Comparison of ENCODE assay signal across 7 mouse cellular contexts in the genomic region with DNA sequence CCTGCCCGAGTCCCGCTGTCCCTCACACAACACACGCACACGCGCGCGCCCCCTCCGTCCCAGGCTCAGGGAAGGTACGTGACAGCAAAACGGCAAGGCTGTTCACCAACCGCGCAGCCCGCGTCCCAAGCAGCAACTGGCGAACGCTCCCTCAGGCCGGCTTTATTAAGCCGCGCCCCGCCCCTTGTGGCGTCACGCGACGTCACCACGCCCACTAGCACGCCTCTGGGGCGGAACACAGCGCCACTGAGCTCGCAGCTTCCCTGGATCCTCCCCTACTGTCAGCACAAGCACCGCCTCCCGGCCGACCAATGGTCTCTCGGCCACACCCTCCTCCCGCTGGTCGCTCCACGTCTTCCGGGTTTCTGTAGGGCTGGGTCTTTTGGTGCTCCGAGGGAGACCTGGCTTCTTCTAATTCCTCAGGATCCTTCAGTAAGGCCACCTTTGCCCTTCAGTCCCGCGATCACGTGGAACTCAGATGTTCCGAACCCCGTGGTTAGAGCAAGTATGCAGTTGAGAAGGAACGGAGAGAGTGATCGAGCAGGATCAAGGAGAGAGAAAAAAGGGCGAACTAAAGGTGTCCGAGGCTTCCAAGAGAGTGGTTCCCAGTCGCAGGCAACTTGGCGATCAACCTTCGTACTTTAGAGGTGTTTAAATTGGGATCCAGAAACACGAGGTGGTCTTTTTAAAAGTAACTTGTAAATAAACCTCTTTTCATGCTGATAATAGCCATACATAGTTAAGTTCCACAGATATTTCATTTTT. TPM values are rescaled to one million over a fixed set of nuclear protein-coding genes. Genes with fewer than 3 reads are reported as not detected.
DNase-seq lines count a peak whose midpoint lies in the region; ATAC-seq lines count a peak whose summit lies in the region.

Gene Nabp1 (minus strand): TSS at position 164 of the 765 bp plus-strand sequence.

- under 1% methylated on average over 51 of the region's 51 CpGs for WGBS in intestine, embryonic 16.5 days
- under 1% methylated on average over 51 of the region's 51 CpGs for WGBS in midbrain, embryonic 11.5 days

- H3K27me3 ChIP-seq in intestine, embryonic 16.5 days (replicated peaks; ENCODE audit: control insufficient read depth, insufficient read depth, low read length) = no peaks in the 10 kb centered on the region
- no peaks in the 10 kb centered on the region for H3K27me3 ChIP-seq in midbrain, embryonic 11.5 days (ENCODE audit: control insufficient read depth, insufficient read depth, low read length)

- intact Hi-C loops in left cerebral cortex, postnatal 36 days (cut with DNase I) = loop anchor here (10.0 kb wide), 1 partner anchor 514 kb away; no protein-coding TSS in a partner anchor

- peak within 1 kb of the TSS; percentile 83 for H3K9ac ChIP-seq in intestine, embryonic 16.5 days (ENCODE audit: low read depth, low read length)
- peak within 1 kb of the TSS; percentile 74 for H3K9ac ChIP-seq in midbrain, embryonic 11.5 days (ENCODE audit: low read length)

- peak within 1 kb of the TSS; percentile 93 for H3K4me2 ChIP-seq in intestine, embryonic 16.5 days (ENCODE audit: low read depth, low read length)
- peak within 1 kb of the TSS; percentile 84 for H3K4me2 ChIP-seq in midbrain, embryonic 11.5 days

- peak; percentile 99 for DNase-seq in adrenal gland, adult 8-10 months
- DNase-seq in embryo, embryonic 9.5 days (ENCODE audit: extremely low spot score) = peak; percentile 99
- DNase-seq in gastrocnemius, postnatal 4 days (ENCODE audit: low spot score in 2 of 2) = peak; percentile 95 to 97
- DNase-seq in left cerebral cortex, postnatal 36 days (ENCODE audit: low spot score in 2 of 2) = peak; percentile 99
- peak; percentile 100 for DNase-seq in midbrain, embryonic 11.5 days (ENCODE audit: low spot score, missing footprints)
- peak; percentile 99 for DNase-seq in skeletal muscle tissue, adult 2 months (ENCODE audit: low read depth, low spot score)

- H3K27ac ChIP-seq in intestine, embryonic 16.5 days (ENCODE audit: low read length) = peak within 1 kb of the TSS; percentile 84
- no peak within 1 kb of the TSS for H3K27ac ChIP-seq in midbrain, embryonic 11.5 days (ENCODE audit: low read depth, low read length)

- H3K4me1 ChIP-seq in intestine, embryonic 16.5 days (ENCODE audit: control insufficient read depth, insufficient read depth, low read length) = no peaks in the 10 kb centered on the region; the same call in 1 of the 2 replicates
- H3K4me1 ChIP-seq in midbrain, embryonic 11.5 days (ENCODE audit: control insufficient read depth, insufficient read depth, low read length) = no peaks in the 10 kb centered on the region; the same call in 1 of the 2 replicates

- H3K9me3 ChIP-seq in intestine, embryonic 16.5 days (ENCODE audit: control insufficient read depth, low read length) = no peaks in the 10 kb centered on the region
- H3K9me3 ChIP-seq in midbrain, embryonic 11.5 days (ENCODE audit: control insufficient read depth, low read length) = no peaks in the 10 kb centered on the region

- H3K4me3 ChIP-seq in intestine, embryonic 16.5 days (ENCODE audit: low read length) = peak within 1 kb of the TSS; percentile 72
- peak within 1 kb of the TSS; percentile 60 for H3K4me3 ChIP-seq in midbrain, embryonic 11.5 days (ENCODE audit: low read depth, low read length)

- ATAC-seq in intestine, embryonic 16.5 days = peak; percentile 99
- peak; percentile 100 for ATAC-seq in midbrain, embryonic 11.5 days (ENCODE audit: low FRiP score)

- no peaks in the 10 kb centered on the region for H3K36me3 ChIP-seq in intestine, embryonic 16.5 days (ENCODE audit: control insufficient read depth, insufficient read depth, low read length)
- no peaks in the 10 kb centered on the region for H3K36me3 ChIP-seq in midbrain, embryonic 11.5 days (ENCODE audit: control insufficient read depth, insufficient read depth, low read length)

RNA-seq across cellular contexts. Expression of gene Nabp1, which starts in this region (rescaled TPM):
- total RNA-seq in adrenal gland, adult 8-10 months (2022) = 10 to 100 TPM; 18.5 to 45.8 (median 28.5) TPM
- total RNA-seq in gastrocnemius, postnatal 4 days (2021) = 1 to 10 TPM; 7.9 to 8.2 TPM
- polyA plus RNA-seq in intestine, embryonic 16.5 days (2015; fragmentation: Nextera tagmentation; extraction: Ambion mirVana) = 16.0 and 19.1 TPM in 2 replicates
- 10 to 100 TPM; 14.9 to 17.7 TPM for total RNA-seq in left cerebral cortex, postnatal 36 days (2021)
- 8.1 and 9.0 TPM in 2 replicates for polyA plus RNA-seq in midbrain, embryonic 11.5 days (2014; fragmentation: Nextera tagmentation; extraction: Ambion mirVana)
